Mouse (Mus musculus) liver, adult 2 months (tissue): Measurements from ENCODE around the gene Chn2.

Source experiments
- CTCF ChIP-seq: fragments of 200-500 bp; IDR thresholded peaks from 2 replicates; pipeline ENCODE4 v1.5.1; 2011; ENCODE audit warnings: low read depth, low read length, control low read depth
- POLR2A ChIP-seq: fragments of 200-500 bp; IDR thresholded peaks from 2 replicates; pipeline ENCODE4 v1.6.1; 2011; ENCODE audit warnings: low read length, control low read depth; ENCODE audit not compliant: insufficient read depth; ENCODE audit errors: extremely low read depth

GRCm38 (mm10) chr6:54124519-54124918, 85.2 kb downstream of the Chn2 start:
- TF ChIP-seq CTCF (no peak), POLR2A (no peak)
